Mouse (Mus musculus) gastrocnemius, postnatal 4 days (tissue): ENCODE data around the gene Adamts18. TPM values are rescaled to one million over a fixed set of nuclear protein-coding genes. Genes with fewer than 3 reads are reported as not detected.
A peak's percentile ranks its signal among the peaks of the same experiment; 100 is the strongest.

Source experiments
- DNase-seq, 2 experiments: peaks; one replicate each; pipeline ENCODE4 v3.0.0; 2021 to 2022; ENCODE audit warnings: low spot score in 2 of 2, mixed read lengths in 2 of 2
- total RNA-seq, 2 experiments: library from RNA; stranded (reverse); gene quantifications; 2 replicates each; pipeline ENCODE4 v1.2.3; 2021

The Adamts18 gene
- total RNA-seq, 2 experiments from 2014 or later: 0.69 to 1.1 TPM

GRCm38 (mm10) chr8:113666714-113667432 is 181.7 kb downstream of the Adamts18 start:
- no peak for DNase-seq

GRCm38 (mm10) chr8:113665951-113666350 is 182.6 kb downstream of the Adamts18 start:
- DNase-seq: no peak

- no peak for DNase-seq
Observed at GRCm38 (mm10) chr8:113665036-113665435, 183.5 kb downstream of the Adamts18 start.

GRCm38 (mm10) chr8:113664544-113664943 is 184.0 kb downstream of the Adamts18 start:
- DNase-seq: peak; percentile 48 to 79

GRCm38 (mm10) chr8:113660128-113660527 is 188.4 kb downstream of the Adamts18 start:
- no peak for DNase-seq

GRCm38 (mm10) chr8:113656681-113657298 is 191.7 kb downstream of the Adamts18 start:
- DNase-seq: no peak

GRCm38 (mm10) chr8:113656154-113656553 is 192.4 kb downstream of the Adamts18 start:
- DNase-seq: no peak

- DNase-seq: no peak
Observed at GRCm38 (mm10) chr8:113653151-113653550, 195.4 kb downstream of the Adamts18 start.

- no peak for DNase-seq
Observed at GRCm38 (mm10) chr8:113652450-113652849, 196.1 kb downstream of the Adamts18 start.

Other genes starting within 250 kb of the Adamts18 start
- gene Mon1b, start 213.2 kb downstream of the Adamts18 start, total RNA-seq: 1 to 10 TPM; 5.9 to 6.6 TPM
- gene Syce1l, start 205.5 kb downstream of the Adamts18 start, total RNA-seq: not detected